Mouse (Mus musculus): ENCODE measurements around the gene Gm3005.
"Not testable (repeated sequence)": the region's sequence is repeated elsewhere in the genome, so short reads cannot be mapped to it uniquely, and the experiment has no call there.

Gene Gm3005

DNA sequence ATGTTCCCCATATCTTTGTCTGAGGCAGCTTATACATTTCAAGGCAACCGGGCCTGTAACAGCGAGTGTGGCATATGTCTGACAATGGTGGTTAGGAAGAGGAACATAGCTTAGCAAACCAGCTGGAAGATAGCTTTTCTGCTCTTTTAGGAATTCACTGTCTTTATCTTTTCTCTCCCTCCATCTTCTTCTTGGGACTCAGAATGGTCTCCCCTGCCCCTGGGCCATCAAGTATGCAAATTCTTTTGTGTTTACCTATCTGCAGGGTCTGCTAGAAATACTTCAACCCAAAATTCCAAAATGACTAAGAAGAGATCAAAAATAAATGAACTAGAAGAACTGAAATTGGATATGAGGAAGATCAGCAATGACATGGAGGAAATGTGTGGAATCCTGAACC, at the start of gene Gm3005:
Gm3005 (plus strand) TSS at position 301 of the 400 bp plus-strand sequence.
- DNase-seq = not testable (repeated sequence)

DNA sequence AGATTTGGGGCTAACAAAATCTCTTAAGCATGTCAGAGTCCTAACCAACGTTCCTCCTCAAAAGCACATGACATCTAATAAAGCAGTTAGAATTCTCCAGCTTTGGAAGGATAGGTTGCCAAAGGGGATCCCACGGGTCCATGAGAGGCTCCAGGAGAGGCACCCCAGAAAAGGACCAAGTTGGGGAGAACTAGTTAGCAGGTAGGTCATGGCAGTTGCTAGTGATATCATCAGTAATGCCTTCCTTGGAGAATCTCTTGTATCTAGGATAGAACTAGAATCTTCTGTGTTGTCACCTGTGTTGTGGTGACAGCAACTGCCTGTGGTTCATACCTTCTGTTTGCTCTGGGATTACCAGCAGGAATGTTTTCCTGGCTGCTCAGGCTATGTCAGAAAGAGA, 33.1 kb upstream of the Gm3005 start, which contains the start of gene Gm10413:
Gm10413 (plus strand) TSS at position 301 of the 400 bp plus-strand sequence.
- not testable (repeated sequence) for DNase-seq

DNA sequence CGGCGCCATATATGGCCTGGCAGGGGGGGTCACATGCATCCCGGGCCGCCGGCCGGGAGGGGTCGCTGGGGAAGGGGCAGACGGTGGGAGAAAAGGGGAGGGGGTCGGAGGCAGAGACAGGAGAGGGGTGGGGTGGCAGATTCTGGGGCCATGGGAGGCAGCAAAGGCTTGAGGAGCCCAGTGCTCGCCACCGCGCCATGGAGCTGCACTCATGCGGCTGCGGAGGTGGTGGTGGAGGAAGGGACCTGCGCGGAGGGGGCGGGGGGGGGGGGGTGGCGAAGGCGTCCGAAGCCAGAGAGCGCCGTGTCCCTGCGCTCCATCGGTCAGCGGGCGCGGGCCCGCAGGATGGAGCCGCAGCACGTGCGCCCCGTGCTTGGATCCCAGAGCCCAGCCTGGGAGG, 15.6 kb upstream of the Gm3005 start, which contains the start of gene Gm10409:
Gm10409 (plus strand) TSS at position 301 of the 400 bp plus-strand sequence.
- DNase-seq = not testable (repeated sequence)

DNA sequence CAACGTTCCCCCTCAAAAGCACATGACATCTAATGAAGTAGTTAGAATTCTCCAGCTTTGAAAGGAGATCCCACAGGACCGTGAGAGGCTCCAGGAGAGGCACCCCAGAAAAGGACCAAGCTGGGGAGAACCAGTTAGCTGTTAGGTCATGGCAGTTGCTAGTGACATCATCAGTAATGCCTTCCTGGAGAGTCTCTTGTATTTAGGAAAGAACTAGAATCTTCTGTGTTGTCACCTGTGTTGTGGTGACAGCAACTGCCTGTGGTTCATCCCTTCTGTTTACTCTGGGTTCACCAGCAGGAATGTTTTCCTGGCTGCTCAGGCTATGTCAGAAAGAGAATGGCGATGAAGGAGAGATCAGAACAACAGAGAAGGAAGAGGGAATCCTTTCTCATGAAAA, 21.2 kb downstream of the Gm3005 start, which contains the start of gene Gm10408:
Gm10408 (plus strand) TSS at position 301 of the 400 bp plus-strand sequence.
- not testable (repeated sequence) for DNase-seq

DNA sequence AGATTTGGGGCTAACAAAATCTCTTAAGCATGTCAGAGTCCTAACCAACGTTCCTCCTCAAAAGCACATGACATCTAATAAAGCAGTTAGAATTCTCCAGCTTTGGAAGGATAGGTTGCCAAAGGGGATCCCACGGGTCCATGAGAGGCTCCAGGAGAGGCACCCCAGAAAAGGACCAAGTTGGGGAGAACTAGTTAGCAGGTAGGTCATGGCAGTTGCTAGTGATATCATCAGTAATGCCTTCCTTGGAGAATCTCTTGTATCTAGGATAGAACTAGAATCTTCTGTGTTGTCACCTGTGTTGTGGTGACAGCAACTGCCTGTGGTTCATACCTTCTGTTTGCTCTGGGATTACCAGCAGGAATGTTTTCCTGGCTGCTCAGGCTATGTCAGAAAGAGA, 206.3 kb downstream of the Gm3005 start, which contains the start of gene Gm3012:
Gm3012 (plus strand) TSS at position 301 of the 400 bp plus-strand sequence.
- DNase-seq = not testable (repeated sequence)

All from cerebellum, postnatal 14 days (tissue).